Mouse (Mus musculus) CD4-positive, CD25-positive, alpha-beta regulatory T cell, adult 2 months (primary cell): ENCODE measurements around the gene Avp.

Source experiments
- DNase-seq: peaks from one replicate; pipeline ENCODE4 v3.0.0-alpha.2; 2012; ENCODE audit warnings: low read depth, low spot score

Gene Avp

GRCm38 (mm10) chr2:130574960-130575359, 7.4 kb downstream of the Avp start:
- no peak for DNase-seq

- DNase-seq, result no peak
Observed at GRCm38 (mm10) chr2:130569926-130570325, 12.4 kb downstream of the Avp start.

GRCm38 (mm10) chr2:130568921-130569320, 13.4 kb downstream of the Avp start:
- DNase-seq, result no peak

- DNase-seq, result no peak
Observed at GRCm38 (mm10) chr2:130564983-130565382, 17.4 kb downstream of the Avp start.

- no peak for DNase-seq
Observed at GRCm38 (mm10) chr2:130564063-130564462, 18.3 kb downstream of the Avp start.

GRCm38 (mm10) chr2:130563212-130564055, 18.9 kb downstream of the Avp start, which contains the start of gene Mrps26:
Mrps26 (plus strand) TSS chr2:130563742.
- peak; percentile 94 for DNase-seq

- DNase-seq, result peak; percentile 22
Observed at GRCm38 (mm10) chr2:130558015-130558414, 24.3 kb downstream of the Avp start.

- DNase-seq, result no peak
Observed at GRCm38 (mm10) chr2:130557462-130557861, 24.9 kb downstream of the Avp start.

GRCm38 (mm10) chr2:130556292-130556691, 26.1 kb downstream of the Avp start:
- DNase-seq, result no peak

GRCm38 (mm10) chr2:130554841-130555240, 27.5 kb downstream of the Avp start:
- DNase-seq, result peak; percentile 33

GRCm38 (mm10) chr2:130546957-130547356, 35.4 kb downstream of the Avp start:
- DNase-seq, result no peak

GRCm38 (mm10) chr2:130540266-130540665, 42.1 kb downstream of the Avp start:
- DNase-seq, result peak; percentile 27

- peak; percentile 50 for DNase-seq
Observed at GRCm38 (mm10) chr2:130538876-130539546, 43.3 kb downstream of the Avp start.

- no peak for DNase-seq
Observed at GRCm38 (mm10) chr2:130536890-130537289, 45.5 kb downstream of the Avp start.

- no peak for DNase-seq
Observed at GRCm38 (mm10) chr2:130535017-130535416, 47.3 kb downstream of the Avp start.

- no peak for DNase-seq
Observed at GRCm38 (mm10) chr2:130532201-130532600, 50.2 kb downstream of the Avp start.
